Mouse (Mus musculus): Measurements from ENCODE around the gene Fbln7.
A peak's percentile ranks its signal among the peaks of the same experiment; 100 is the strongest.

The Fbln7 gene

GRCm38 (mm10) chr2:128875526-128875925 lies 12.7 kb downstream of the Fbln7 start:
- no peak for DNase-seq

GRCm38 (mm10) chr2:128881236-128881635 lies 18.5 kb downstream of the Fbln7 start:
- no peak for DNase-seq

- DNase-seq = no peak
Observed at GRCm38 (mm10) chr2:128885225-128885811, 22.5 kb downstream of the Fbln7 start.

GRCm38 (mm10) chr2:128887866-128888550 lies 25.2 kb downstream of the Fbln7 start:
- DNase-seq = no peak

GRCm38 (mm10) chr2:128890661-128891335 lies 28.0 kb downstream of the Fbln7 start:
- no peak for DNase-seq

GRCm38 (mm10) chr2:128892180-128892721 lies 29.5 kb downstream of the Fbln7 start:
- peak; percentile 38 for DNase-seq

GRCm38 (mm10) chr2:128902843-128903242 lies 40.1 kb downstream of the Fbln7 start:
- no peak for DNase-seq

- DNase-seq = no peak
Observed at GRCm38 (mm10) chr2:128903661-128904060, 40.9 kb downstream of the Fbln7 start.

GRCm38 (mm10) chr2:128914978-128915377 lies 52.2 kb downstream of the Fbln7 start:
- DNase-seq = no peak

- no peak for DNase-seq
Observed at GRCm38 (mm10) chr2:128916528-128916927, 53.7 kb downstream of the Fbln7 start.

GRCm38 (mm10) chr2:128924799-128925198 lies 62.0 kb downstream of the Fbln7 start:
- DNase-seq = no peak

- DNase-seq = no peak
Observed at GRCm38 (mm10) chr2:128928446-128928845, 65.7 kb downstream of the Fbln7 start.

- no peak for DNase-seq
Observed at GRCm38 (mm10) chr2:128930704-128931103, 67.9 kb downstream of the Fbln7 start.

- no peak for DNase-seq
Observed at GRCm38 (mm10) chr2:128936256-128936655, 73.5 kb downstream of the Fbln7 start.

- peak; percentile 99 for DNase-seq
Observed at GRCm38 (mm10) chr2:128943538-128944528, 81.1 kb downstream of the Fbln7 start, which contains the start of gene Zc3h8. Gene Zc3h8 (minus strand): TSS chr2:128944077.

All from embryo, embryonic 11 days (tissue).